Mouse (Mus musculus): ENCODE measurements around the gene Dnah1. TPM values are rescaled to one million over a fixed set of nuclear protein-coding genes. Genes with fewer than 3 reads are reported as not detected.

The Dnah1 gene
- total RNA-seq (2021) = under 1 TPM; 0.17 to 0.22 TPM

GRCm38 (mm10) chr14:31323849-31324792 is at the start of gene Dnah1:
Gene Dnah1 (minus strand): TSS chr14:31323896.
- DNase-seq = peak; percentile 36 to 51
- intact Hi-C loops (cut with DNase I) = loop anchor here (2.0 kb wide), 1 partner anchor 51 kb away; no protein-coding TSS in a partner anchor

GRCm38 (mm10) chr14:31369377-31369776 is 45.7 kb upstream of the Dnah1 start:
- intact Hi-C loops (cut with DNase I) = loop anchor here (10.0 kb wide), 1 partner anchor 235 kb away; no protein-coding TSS in a partner anchor
- no peak for DNase-seq

GRCm38 (mm10) chr14:31367951-31368350 is 44.3 kb upstream of the Dnah1 start:
- intact Hi-C loops (cut with DNase I) = loop anchor here (10.0 kb wide), 1 partner anchor 237 kb away; no protein-coding TSS in a partner anchor

GRCm38 (mm10) chr14:31365350-31365749 is 41.7 kb upstream of the Dnah1 start:
- DNase-seq = peak; percentile 71 to 86
- intact Hi-C loops (cut with DNase I) = loop anchor here (1.0 to 10.0 kb wide), 2 partner anchors 107 to 239 kb away; no protein-coding TSS in a partner anchor

More at GRCm38 (mm10) chr14:31367951-31368350, 44.3 kb upstream of the Dnah1 start:
- no peak for DNase-seq

- DNase-seq = no peak
- intact Hi-C loops (cut with DNase I) = loop anchor here (10.0 kb wide), 1 partner anchor 240 kb away; no protein-coding TSS in a partner anchor
Observed at GRCm38 (mm10) chr14:31364589-31364988, 40.9 kb upstream of the Dnah1 start.

- intact Hi-C loops (cut with DNase I) = loop anchor here (10.0 kb wide), 1 partner anchor 243 kb away; no protein-coding TSS in a partner anchor
Observed at GRCm38 (mm10) chr14:31362236-31362635, 38.5 kb upstream of the Dnah1 start.

GRCm38 (mm10) chr14:31345367-31345766 is 21.7 kb upstream of the Dnah1 start:
- intact Hi-C loops (cut with DNase I) = no loop called here
- DNase-seq = no peak

More at GRCm38 (mm10) chr14:31362236-31362635, 38.5 kb upstream of the Dnah1 start:
- no peak for DNase-seq

GRCm38 (mm10) chr14:31343241-31343640 is 19.5 kb upstream of the Dnah1 start:
- intact Hi-C loops (cut with DNase I) = no loop called here
- peak in 1 of 2 experiments; percentile 29 for DNase-seq

GRCm38 (mm10) chr14:31337947-31338346 is 14.3 kb upstream of the Dnah1 start:
- intact Hi-C loops (cut with DNase I) = loop anchor here (5.0 kb wide), 2 partner anchors 86 to 121 kb away; partner anchors contain the start of genes Bap1, Nisch, Phf7 and Sema3g

GRCm38 (mm10) chr14:31337406-31337805 is 13.7 kb upstream of the Dnah1 start:
- intact Hi-C loops (cut with DNase I) = loop anchor here (5.0 kb wide), 2 partner anchors 85 to 120 kb away; partner anchors contain the start of genes Bap1, Nisch, Phf7 and Sema3g
- DNase-seq = no peak

More at GRCm38 (mm10) chr14:31337947-31338346, 14.3 kb upstream of the Dnah1 start:
- DNase-seq = no peak

- DNase-seq = peak; percentile 98 to 99
- intact Hi-C loops (cut with DNase I) = loop anchor here (5.0 kb wide), 2 partner anchors 84 to 119 kb away; partner anchors contain the start of genes Bap1, Nisch, Phf7 and Sema3g
Observed at GRCm38 (mm10) chr14:31336369-31337155, 12.9 kb upstream of the Dnah1 start, which contains the start of gene Capn7. Gene Capn7 (plus strand): TSS chr14:31336638.

- intact Hi-C loops (cut with DNase I) = loop anchor here (5.0 kb wide), 2 partner anchors 83 to 118 kb away; partner anchors contain the start of genes Bap1, Nisch, Phf7 and Sema3g
- DNase-seq = no peak
Observed at GRCm38 (mm10) chr14:31335765-31336164, 12.1 kb upstream of the Dnah1 start.

- intact Hi-C loops (cut with DNase I) = no loop called here
- no peak for DNase-seq
Observed at GRCm38 (mm10) chr14:31330957-31331356, 7.3 kb upstream of the Dnah1 start.

- DNase-seq = no peak
- intact Hi-C loops (cut with DNase I) = no loop called here
Observed at GRCm38 (mm10) chr14:31329741-31330140, 6.0 kb upstream of the Dnah1 start.

- no peak for DNase-seq
- intact Hi-C loops (cut with DNase I) = no loop called here
Observed at GRCm38 (mm10) chr14:31327681-31328080, 4.0 kb upstream of the Dnah1 start.

GRCm38 (mm10) chr14:31327196-31327595 is 3.5 kb upstream of the Dnah1 start:
- DNase-seq = no peak
- intact Hi-C loops (cut with DNase I) = no loop called here

- intact Hi-C loops (cut with DNase I) = no loop called here
- no peak for DNase-seq
Observed at GRCm38 (mm10) chr14:31326770-31327169, 3.1 kb upstream of the Dnah1 start.

- intact Hi-C loops (cut with DNase I) = loop anchor here (2.0 kb wide), 1 partner anchor 53 kb away; no protein-coding TSS in a partner anchor
- no peak for DNase-seq
Observed at GRCm38 (mm10) chr14:31325551-31325950, 1.9 kb upstream of the Dnah1 start.

- intact Hi-C loops (cut with DNase I) = loop anchor here (2.0 kb wide), 1 partner anchor 52 kb away; no protein-coding TSS in a partner anchor
- no peak for DNase-seq
Observed at GRCm38 (mm10) chr14:31324851-31325250, 1.2 kb upstream of the Dnah1 start.

GRCm38 (mm10) chr14:31323189-31323588 is 507 bp downstream of the Dnah1 start:
- intact Hi-C loops (cut with DNase I) = no loop called here
- no peak for DNase-seq

All from heart, postnatal 10 days (tissue).